Mouse (Mus musculus) spleen, adult 2 months (tissue): Measurements from ENCODE around the gene Srd5a1. TPM values are rescaled to one million over a fixed set of nuclear protein-coding genes. Genes with fewer than 3 reads are reported as not detected.

Source experiments
- DNase-seq, 2 experiments: peaks; one replicate each; pipeline versions ENCODE4 v3.0.0 to v3.0.0-alpha.2; 2012 to 2021; ENCODE audit warnings: low spot score in 2 of 2, low read depth in 1 of 2
- H3K27ac ChIP-seq: fragments of 200-500 bp; 2 replicates; pipeline ENCODE4 v1.5.1; 2012; ENCODE audit warnings: low read length, inconsistent platforms; ENCODE audit not compliant: insufficient read depth
- H3K27me3 ChIP-seq: fragments of 200-500 bp; 2 replicates; pipeline ENCODE4 v1.6.1; 2012; ENCODE audit warnings: mild to moderate bottlenecking, moderate library complexity, low read length, inconsistent platforms; ENCODE audit not compliant: control insufficient read depth, insufficient read depth
- H3K36me3 ChIP-seq: fragments of 200-500 bp; 2 replicates; pipeline ENCODE4 v1.6.1; 2012; ENCODE audit warnings: mild to moderate bottlenecking, low read length, inconsistent platforms; ENCODE audit not compliant: control insufficient read depth, insufficient read depth
- H3K4me1 ChIP-seq: fragments of 200-500 bp; 2 replicates; pipeline ENCODE4 v1.6.1; 2011; ENCODE audit warnings: inconsistent platforms; ENCODE audit not compliant: control insufficient read depth, insufficient read depth, insufficient read length
- H3K4me3 ChIP-seq: fragments of 200-500 bp; 2 replicates; pipeline ENCODE4 v1.5.1; 2011; ENCODE audit warnings: mild to moderate bottlenecking, inconsistent platforms; ENCODE audit not compliant: insufficient read depth, insufficient read length; ENCODE audit errors: extremely low read depth
- CTCF ChIP-seq: fragments of 200-500 bp; IDR thresholded peaks from 2 replicates; pipeline ENCODE4 v1.5.1; 2011; ENCODE audit warnings: mild to moderate bottlenecking, inconsistent platforms; ENCODE audit not compliant: insufficient read depth, insufficient read length, insufficient replicate concordance; ENCODE audit errors: extremely low read depth
- POLR2A ChIP-seq: fragments of 200-500 bp; IDR thresholded peaks from 2 replicates; pipeline ENCODE4 v1.6.1; 2011; ENCODE audit warnings: low read depth, low read length, inconsistent platforms
- WGBS: fragments of 180-500 bp; shearing (Covaris S2); methylation state at CpG from one replicate; pipeline ENCODE4 v1.1.7; 2018; 5-methylcytosine and 5-hydroxymethylcytosine counted together
- polyA plus RNA-seq: library from polyadenylated mRNA; depleted of rRNA; stranded (reverse); fragments of >200 nt; gene quantifications from 2 replicates; pipeline ENCODE4 v1.2.3, GENCODE M21; 2012; rRNA removed

The Srd5a1 gene
- polyA plus RNA-seq, 1 experiment: 0.82 TPM

DNA sequence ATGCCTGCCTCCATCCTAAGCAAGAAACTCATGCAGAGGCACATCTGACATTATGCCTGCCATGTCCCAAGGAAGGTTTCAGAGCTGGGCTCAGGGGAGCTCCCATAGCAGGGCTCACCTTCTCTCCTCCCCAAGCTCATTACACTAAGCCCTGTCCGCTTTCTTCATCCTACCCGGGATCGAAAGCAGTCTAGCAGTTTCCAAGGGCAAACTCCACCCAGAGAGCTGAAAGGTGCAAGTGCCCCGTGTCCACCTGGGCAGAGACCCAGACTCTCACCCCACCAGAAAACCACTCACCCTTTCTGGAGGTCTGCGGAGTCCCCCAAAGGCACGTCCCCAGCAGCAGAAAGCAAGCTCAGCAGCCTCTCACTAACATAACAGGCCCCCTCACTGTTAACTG, 80.3 kb downstream of the Srd5a1 start:
- 97% methylated on average over 6 of the region's 6 CpGs for WGBS
- H3K4me1 ChIP-seq: peaks cover 13% of the 10 kb centered on the region
- no peak overlapping the region for H3K27ac ChIP-seq
- H3K36me3 ChIP-seq: no peaks in the 10 kb centered on the region
- no peak overlapping the region for H3K4me3 ChIP-seq
- TF ChIP-seq CTCF (no peak), POLR2A (no peak)
- no peaks in the 10 kb centered on the region for H3K27me3 ChIP-seq
- no peak for DNase-seq

DNA sequence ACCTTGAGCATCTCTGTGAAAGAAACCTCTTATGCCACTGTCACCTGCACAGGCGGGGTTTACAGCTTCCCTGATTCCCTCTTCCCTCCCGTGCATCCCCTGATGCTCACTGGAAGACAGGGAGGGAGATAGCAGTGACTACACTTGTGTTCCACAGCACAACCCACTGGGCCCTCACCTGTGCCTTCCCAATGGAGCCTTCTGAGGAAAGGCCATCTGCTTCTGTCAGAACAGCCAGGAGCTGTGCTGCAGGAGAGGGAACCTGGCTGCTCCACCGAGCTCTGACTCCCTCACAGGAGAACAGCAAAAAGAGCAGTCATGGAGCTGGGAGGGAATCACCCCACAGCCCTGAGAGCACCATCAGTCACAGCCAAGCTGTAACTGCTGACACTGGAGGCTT, 81.1 kb downstream of the Srd5a1 start:
- Histone ChIP-seq H3K4me3 (no peak overlapping the region), H3K4me1 (peaks cover 13% of the 10 kb centered on the region), H3K36me3 (no peaks in the 10 kb centered on the region), H3K27ac (no peak overlapping the region), H3K27me3 (no peaks in the 10 kb centered on the region)
- TF ChIP-seq CTCF (no peak), POLR2A (no peak)
- 86% methylated on average over 3 of the region's 3 CpGs for WGBS
- no peak for DNase-seq

DNA sequence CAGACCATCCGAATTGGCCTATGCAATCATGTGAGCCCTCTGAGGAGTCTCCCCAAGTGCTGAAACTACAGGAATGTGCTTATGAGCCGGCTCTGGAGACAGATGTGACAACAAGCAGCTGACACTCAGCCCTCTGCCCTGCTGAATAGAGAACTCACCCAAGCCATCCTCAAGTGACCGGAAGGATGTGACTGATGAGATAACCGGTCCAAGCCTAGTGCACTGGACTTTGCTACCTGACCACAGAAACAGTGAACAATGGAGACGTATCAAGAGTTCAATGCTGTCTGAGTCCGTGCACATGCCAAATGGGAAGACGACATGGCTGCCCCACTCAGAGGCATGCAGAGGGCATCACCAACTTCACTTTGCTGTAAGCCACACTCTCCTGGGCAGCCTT, 82.7 kb downstream of the Srd5a1 start:
- 93% methylated on average over 7 of the region's 7 CpGs for WGBS
- H3K4me1 ChIP-seq: peaks cover 12% of the 10 kb centered on the region
- no peak overlapping the region for H3K27ac ChIP-seq
- no peaks in the 10 kb centered on the region for H3K36me3 ChIP-seq
- no peaks in the 10 kb centered on the region for H3K27me3 ChIP-seq
- TF ChIP-seq POLR2A: no peak
- TF ChIP-seq CTCF: no peak
- no peak overlapping the region for H3K4me3 ChIP-seq
- DNase-seq: no peak

DNA sequence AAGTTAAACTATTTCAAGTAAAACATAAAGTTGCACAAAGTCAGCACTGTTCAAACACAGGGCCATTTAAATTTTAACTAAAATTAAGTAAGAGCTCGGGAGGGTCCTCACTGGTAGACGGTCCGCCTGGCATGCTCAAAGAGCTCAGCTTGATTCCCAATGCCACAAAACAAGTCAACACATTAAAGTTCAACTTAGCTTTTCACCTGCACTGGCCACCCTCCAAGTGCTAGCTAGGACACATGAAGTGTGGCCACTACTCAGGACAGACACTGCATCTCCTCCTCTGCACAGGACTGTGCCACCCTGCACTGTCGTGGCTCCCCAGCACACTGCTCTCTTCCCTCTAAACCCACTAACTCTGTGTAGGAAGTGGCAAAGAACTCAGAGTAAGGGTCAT, 85.4 kb downstream of the Srd5a1 start:
- WGBS: 81% methylated on average over 4 of the region's 4 CpGs
- peaks cover 9% of the 10 kb centered on the region for H3K4me1 ChIP-seq
- H3K27ac ChIP-seq: no peak overlapping the region
- H3K27me3 ChIP-seq: no peaks in the 10 kb centered on the region
- H3K36me3 ChIP-seq: no peaks in the 10 kb centered on the region
- no peak overlapping the region for H3K4me3 ChIP-seq
- TF ChIP-seq POLR2A (no peak), CTCF (no peak)
- no peak for DNase-seq

DNA sequence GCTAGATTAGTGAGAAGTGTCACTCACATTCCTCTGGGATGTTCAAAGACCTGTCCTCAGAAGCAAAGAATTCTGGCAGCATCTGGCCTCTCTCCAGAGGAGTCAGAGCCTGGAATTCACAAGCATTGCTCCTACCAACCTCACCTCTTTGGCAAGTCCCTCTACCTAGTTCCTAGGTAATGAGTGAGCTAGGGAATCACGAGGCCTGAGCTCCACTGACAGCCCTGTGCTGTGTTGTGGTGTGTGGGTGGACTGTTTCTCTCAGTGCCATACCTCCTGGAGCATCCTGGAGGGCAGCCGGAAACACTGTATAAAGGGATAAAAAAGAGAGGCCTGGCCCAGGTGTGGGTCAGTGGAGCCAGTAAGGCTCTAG, 87.1 kb downstream of the Srd5a1 start:
- Histone ChIP-seq H3K4me1 (peaks cover 9% of the 10 kb centered on the region), H3K36me3 (no peaks in the 10 kb centered on the region), H3K27ac (no peak overlapping the region), H3K27me3 (no peaks in the 10 kb centered on the region), H3K4me3 (no peak overlapping the region)
- WGBS: 92% methylated on average over 2 of the region's 2 CpGs
- no peak for DNase-seq
- TF ChIP-seq CTCF (no peak), POLR2A (no peak)

Other genes with a start within 250 kb of the Srd5a1 start
- gene Nsun2, start 77.7 kb downstream of the Srd5a1 start, polyA plus RNA-seq: 38.5 and 43.2 TPM in 2 replicates
- gene Tent4a, start 76.8 kb downstream of the Srd5a1 start, polyA plus RNA-seq: 7.8 and 9.9 TPM in 2 replicates
- 0.07 and 0.08 TPM in 2 replicates for gene Ube2ql1, start 128.4 kb upstream of the Srd5a1 start, polyA plus RNA-seq
- 27.0 and 31.6 TPM in 2 replicates for gene Med10, start 191.0 kb upstream of the Srd5a1 start, polyA plus RNA-seq